Mouse (Mus musculus): Measurements from ENCODE around the gene Adcyap1r1.
A peak's percentile ranks its signal among the peaks of the same experiment; 100 is the strongest.

The Adcyap1r1 gene

DNA sequence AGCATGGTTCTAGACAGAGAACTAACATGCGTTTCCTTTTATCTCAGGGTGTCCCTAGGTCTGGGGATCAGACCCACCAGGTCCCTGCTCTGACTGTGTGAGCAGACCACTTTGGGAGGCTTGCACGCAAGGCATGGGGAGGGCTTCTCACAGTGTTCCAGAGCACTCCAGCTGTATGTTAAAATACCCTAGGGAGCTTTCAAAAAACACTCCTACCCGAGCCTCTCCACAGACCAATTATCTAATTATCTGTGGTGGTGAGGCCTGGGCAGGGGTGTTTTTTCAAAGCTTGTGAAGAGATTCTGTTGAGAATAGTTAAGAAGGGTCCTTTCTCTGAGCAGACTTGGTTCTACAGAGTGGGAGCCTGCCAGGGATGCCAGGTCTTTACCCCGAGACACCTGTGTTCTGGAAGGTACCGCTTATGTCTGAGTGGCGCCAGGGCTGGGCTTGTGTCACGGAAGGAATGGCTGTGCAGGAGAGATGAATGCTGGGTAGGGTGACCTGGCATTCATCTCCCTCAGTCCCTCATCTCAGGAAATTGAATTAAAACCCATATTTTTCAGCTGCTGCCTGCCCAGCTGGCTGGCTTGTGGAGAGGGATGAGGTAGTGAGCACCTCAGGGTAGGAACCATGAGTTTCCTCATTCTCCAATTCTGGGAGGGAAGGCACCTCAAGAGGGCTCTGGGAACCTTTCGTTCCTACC lies 2.7 kb upstream of the Adcyap1r1 start:
- no peak for DNase-seq (ENCODE audit: low read depth, low spot score)

DNA sequence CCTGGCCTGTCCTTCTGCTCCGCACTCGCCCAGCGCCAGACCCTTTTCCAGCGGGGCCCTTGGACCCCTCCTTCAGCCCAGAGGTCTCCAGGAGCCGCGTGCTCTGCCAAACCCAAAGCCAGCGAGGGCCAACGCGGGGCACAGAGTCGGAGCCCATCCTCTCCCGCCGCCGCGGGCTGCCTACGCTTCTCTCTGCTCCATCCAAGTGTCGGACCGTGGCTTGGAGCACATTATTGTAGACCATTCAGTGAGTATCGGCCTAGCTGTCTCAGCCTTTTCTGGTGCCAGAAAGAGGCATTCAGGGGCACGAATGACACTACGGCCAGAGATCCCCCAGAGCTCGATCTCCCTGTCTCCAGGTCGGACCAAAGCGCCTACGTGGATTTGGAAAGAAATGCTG lies 603 bp downstream of the Adcyap1r1 start:
- no peak for DNase-seq (ENCODE audit: low read depth, low spot score)

DNA sequence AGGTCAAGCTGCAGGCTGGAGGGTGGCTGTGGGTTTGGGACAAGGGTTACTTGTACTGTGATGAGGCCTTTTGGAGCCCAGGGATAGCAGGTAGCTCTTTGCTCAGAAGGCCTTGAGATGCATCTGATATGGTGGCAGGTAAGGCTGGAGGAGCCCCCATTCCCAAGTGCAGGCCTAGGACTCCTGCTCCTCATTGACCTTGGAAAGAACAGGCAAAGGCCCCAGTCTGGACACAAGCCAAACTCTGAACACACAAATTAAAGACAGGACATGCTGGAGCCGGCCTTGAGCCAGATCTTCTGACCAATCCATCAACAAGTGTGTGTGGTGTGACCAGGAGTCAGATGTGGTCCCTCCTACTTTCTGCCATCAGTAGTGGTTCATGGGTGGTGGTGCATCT lies 1.8 kb downstream of the Adcyap1r1 start:
- DNase-seq (ENCODE audit: low read depth, low spot score), result no peak

DNA sequence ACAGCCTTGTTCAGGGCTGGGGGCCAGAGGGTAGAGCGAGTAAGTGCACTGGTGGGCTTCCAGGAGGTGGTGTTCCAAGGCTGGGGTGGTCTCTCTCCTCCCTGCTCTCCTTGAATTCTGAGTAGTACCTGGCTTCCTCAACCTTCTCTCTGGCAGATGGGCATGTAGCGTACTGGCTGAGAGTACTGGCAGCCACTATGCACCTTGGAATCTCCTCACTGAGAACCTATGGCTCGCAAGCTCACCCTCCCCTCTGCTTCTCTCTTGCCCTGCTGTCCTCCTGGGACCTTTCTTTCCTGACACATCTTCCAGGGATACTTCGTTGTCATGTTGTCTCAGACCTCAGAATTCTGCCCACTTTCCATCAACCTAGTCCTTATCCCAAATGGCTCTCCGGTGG lies 3.9 kb downstream of the Adcyap1r1 start:
- DNase-seq (ENCODE audit: low read depth, low spot score), result no peak

DNA sequence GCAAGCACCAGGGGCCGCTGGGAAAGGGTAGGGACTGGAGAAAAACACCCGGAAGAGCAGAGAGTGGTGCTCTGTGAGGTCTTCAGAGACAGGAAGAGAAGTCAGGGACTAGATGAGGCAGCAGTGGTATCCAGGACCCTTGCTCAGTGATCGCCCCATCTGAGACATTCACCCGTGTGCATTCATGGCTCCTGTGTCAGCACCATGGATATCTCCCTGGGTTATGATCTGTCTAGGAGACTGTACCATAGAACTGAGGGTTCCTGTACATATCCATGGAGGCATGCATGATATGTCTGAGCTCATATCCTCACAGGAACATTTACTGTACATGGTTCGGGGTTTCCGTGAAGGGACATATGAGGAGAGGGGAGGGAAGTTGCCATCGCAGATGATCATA lies 5.9 kb downstream of the Adcyap1r1 start:
- DNase-seq (ENCODE audit: low read depth, low spot score), result no peak

DNA sequence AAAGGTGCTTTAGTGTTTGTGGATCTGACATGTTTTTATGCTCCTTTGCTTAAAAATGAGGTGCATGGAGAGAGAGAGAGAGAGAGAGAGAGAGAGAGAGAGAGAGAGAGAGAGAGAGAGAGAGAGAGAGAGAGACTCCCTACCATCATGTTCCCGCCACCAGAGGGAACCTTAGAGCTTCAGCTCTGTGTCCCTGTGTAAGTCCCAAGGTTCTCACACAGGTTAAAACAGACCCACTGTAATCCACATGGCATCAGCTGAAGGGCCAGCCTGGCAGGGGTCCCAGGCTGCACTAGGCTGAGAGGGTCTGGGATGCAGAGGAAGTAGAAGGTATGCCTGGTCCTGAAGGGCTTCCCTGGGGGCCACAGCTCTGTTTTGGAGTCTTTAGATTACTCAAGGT lies 6.4 kb downstream of the Adcyap1r1 start:
- no peak for DNase-seq (ENCODE audit: low read depth, low spot score)

DNA sequence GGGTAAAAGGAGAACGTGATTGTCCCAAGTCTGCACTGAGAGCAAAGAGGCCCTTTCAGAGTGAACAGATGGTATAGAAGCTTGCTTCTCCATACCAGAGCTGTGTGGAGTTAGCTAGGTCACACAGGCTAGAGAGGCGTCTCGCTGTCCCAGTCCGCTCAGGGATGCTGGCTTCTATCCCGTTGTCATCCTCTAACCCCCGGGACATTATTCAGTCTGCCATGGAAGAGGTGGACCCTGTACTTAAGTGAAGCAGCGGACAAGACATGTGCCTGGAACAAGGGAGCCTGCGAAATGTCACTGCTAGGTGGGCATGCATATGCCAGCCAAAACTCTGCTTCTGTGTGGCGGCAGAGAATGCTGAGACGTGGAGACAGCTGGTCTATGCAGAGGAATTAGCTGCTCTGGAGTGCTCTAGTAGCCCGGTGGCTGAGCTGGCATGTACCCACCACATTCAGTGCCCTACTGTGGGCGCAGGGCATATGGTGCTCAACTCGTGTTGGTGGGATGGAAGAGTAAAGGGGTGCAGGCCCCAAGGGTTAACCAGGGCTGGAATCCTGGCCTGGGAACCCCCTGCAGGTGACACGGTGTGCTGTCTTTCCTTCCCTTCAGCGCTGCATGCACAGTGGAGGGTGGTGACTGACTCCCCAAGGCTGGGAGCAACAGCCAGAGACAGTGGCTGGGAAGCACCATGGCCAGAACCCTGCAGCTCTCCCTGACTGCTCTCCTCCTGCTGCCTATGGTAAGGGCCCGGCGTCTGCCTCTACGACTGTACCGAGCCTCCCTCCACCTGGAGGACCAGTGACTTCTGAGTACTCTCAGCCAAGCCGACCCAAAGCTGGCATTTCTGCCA lies 8.0 kb downstream of the Adcyap1r1 start:
- no peak for DNase-seq (ENCODE audit: low read depth, low spot score)

DNA sequence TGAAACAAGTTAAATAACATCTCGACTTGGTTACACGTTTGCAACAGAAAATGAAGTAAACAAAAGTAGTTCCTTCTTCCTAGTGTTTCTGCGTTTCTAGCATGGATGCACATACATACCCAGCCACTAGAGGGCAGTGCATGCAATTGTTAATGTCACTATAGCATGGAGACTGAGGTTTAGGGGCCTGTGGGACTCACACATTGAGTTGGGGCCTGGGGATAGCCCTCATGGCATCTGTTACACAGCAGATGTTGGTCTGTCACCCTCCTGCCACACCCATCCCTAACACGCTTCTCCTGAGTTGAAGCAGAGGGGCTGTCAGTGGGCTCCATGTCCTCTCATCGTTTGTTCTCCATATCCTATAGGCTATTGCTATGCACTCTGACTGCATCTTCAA lies 9.4 kb downstream of the Adcyap1r1 start:
- no peak for DNase-seq (ENCODE audit: low read depth, low spot score)

DNA sequence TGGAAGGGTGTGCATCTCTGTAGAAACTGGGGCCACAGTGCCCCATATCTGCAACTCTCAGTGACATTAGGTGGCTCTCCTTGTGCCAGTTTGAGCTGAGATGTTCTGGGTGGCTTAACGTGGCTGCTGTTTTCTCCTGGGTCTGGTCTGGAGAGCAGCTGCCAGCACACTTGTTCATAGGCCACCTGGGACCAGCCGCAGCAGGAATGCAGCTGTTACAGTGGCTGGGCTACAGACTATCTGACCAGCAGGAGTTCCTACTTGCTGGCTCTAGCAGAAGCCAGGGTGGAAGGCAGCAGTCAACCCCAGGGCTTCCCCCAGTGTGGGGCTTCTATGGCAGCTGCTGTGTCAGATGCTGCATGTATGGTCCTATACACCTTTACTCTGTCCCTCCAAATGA lies 9.9 kb downstream of the Adcyap1r1 start:
- DNase-seq (ENCODE audit: low read depth, low spot score), result no peak

DNA sequence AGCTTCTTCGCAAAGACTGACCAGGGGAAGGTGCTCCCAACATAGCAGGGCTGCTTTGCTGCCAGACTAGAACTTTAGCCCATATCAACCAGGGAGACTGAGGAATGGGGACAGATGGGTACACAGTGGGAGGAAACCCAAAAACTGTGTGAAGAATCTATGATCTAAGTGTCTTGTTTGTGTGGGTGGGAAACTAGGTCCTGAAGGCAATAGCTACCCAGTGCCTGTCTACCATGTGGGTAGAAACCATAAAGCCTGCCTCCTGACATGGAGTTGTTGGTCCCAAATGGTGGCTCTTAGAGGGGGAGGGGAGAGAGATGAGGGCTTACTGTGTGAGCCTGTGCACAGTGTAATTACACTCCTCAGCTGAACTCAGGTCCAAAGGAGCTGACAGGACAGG lies 10.6 kb downstream of the Adcyap1r1 start:
- DNase-seq (ENCODE audit: low read depth, low spot score), result no peak

DNA sequence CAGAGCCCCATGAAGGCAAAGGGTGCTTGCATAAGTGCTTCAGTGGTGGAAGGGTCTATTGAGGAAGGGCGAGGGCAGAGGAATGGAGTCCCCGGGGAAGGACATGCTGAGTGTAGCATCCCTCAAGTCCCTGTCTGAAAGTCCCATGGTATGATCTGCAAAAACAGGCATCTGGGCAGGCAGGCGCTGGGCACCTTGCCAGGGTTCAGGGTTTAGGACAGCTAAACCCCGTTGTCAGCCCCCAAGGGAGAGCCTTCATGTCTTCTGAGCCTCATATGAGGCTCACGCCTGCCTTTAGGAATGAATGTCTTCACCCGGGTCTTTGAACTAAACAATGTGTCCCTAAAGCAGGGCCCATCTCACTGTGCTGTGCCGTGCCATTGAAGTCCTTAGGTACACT lies 12.2 kb downstream of the Adcyap1r1 start:
- DNase-seq (ENCODE audit: low read depth, low spot score), result no peak

DNA sequence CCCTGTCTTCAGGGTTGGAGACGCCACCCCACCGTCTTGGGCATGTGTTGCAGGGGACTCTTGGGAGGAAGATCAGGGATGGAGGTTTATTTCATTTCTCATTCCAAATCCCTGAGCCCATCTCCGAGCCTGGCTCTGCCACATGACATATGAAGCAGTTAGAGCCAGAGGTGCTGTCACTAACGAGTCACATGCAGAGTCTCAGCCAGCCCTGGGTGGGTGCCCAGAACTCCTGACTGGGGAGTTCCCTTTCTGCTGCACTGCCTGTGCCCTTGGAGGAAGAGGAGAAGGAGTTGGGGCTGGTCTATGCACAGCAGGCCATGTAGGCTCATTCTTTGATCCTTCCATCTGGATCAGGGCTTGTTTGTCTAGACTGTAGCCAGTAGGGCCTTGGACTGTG lies 13.5 kb downstream of the Adcyap1r1 start:
- DNase-seq (ENCODE audit: low read depth, low spot score), result peak; percentile 61

DNA sequence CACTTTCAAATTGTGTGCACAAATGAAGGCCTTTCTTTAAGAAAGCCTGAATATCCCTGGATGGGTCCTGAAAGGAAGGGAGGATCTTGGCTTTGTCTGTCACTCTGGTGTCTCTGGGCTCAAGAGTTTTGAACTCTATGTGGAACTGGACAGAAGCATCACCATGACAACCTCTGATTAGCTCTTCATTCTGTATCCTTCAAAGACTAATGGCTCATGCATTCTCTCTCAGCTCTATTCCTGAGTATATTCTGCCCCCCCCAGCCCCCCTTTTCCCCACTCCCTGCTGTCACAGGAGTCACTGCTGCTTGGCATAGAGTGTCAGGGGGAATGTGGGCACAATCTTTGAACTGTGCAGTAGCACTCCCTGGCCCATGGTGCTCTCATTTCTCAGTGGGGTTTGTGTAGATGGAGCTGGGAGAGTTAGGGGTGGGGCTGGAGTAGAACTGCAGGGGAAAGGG lies 14.6 kb downstream of the Adcyap1r1 start:
- DNase-seq (ENCODE audit: low read depth, low spot score), result no peak

DNA sequence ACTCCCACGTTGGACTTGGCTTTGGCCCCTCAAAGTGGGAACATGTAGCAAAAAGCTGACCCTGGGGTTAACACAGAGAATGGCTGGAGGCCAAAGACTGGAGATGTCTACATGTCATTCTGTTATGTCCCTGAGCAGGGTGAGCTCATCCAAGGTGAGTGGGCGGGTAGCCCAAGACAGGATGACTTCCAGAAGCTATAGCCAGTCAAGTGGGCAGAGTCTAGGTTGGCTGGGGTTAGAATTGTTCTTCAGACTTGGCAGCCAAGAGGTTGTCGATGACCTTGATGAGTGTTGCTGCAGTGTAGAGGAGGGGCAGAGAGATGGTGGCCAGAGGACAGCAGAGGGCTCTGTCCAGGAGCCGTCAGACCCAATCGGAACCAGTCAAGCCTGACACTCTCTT lies 18.9 kb downstream of the Adcyap1r1 start:
- DNase-seq (ENCODE audit: low read depth, low spot score), result no peak

DNA sequence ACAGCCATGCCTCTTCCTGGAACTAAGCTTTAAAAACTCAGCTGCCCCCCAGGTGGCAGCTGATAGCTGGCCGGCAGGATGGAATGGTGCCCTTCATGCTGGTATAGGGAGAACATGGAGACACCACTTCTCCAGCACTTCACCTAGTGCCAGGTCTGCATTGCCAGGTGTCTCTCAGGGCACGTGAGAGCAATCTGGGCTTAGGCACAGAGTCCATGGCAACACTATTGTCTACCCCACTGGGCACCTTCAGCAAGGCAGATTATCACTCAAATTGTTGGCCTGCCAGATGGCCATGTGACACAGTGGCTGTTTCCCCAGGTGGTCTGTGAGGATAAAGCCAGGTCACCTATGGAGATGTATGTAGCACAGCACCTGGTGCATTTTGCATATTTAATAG lies 20.6 kb downstream of the Adcyap1r1 start:
- no peak for DNase-seq (ENCODE audit: low read depth, low spot score)

DNA sequence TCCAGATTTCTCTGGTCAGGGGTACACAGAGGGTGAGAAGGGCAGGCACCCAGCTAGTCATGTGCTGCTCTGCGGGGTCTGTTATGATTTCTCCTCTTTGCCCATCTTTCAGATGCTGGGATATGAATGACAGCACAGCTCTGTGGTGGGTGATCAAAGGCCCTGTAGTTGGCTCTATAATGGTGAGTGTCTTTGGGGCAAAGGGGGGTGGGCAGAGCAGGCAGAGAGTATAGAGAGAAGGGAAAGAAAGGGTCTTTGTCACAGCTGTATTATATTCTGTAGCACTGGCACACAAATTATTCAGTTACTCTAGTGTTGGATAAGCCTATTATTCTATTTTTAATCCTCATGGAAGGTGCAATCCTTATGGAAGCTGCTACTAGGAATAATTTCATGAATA lies 29.2 kb downstream of the Adcyap1r1 start:
- DNase-seq (ENCODE audit: low read depth, low spot score), result no peak

DNA sequence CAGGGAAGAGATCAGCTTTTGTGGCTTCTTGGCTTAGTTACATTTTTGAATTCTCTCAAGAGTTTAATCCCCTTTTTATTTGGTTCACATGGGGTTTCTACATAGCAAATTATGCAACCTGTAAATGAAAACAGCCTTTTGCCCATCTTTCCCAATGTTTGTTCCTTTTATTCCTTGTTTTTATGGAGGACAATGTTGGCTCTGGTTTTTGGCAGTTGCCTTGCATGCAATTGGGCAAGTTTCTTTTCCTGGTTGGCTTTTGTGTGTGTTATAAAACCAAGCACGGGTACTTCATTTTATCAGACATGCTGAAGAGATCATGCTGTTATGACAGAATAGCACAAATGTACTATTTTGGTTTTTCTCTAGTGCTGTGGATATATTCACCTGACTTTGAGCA lies 30.7 kb downstream of the Adcyap1r1 start:
- peak; percentile 34 for DNase-seq (ENCODE audit: low read depth, low spot score)

DNA sequence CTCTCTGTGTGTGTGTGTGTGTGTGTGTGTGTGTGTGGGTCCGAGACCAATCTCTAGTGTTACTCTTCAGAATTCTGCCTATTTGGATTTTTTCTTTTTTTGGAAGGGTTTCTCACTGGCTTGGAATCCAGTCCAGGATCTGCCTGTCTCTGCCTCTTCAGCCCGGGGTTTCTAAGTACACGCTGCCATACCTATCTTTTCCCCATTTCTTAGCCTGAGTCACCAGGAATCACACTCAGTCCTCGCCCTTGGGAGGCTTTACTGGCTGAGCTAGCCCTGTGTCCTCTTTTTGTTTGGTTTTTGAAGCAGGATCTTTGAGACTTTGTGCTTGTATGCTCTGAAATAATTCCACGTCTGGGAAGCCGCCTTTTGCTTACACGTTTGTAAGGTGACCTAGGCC lies 31.6 kb downstream of the Adcyap1r1 start:
- no peak for DNase-seq (ENCODE audit: low read depth, low spot score)

DNA sequence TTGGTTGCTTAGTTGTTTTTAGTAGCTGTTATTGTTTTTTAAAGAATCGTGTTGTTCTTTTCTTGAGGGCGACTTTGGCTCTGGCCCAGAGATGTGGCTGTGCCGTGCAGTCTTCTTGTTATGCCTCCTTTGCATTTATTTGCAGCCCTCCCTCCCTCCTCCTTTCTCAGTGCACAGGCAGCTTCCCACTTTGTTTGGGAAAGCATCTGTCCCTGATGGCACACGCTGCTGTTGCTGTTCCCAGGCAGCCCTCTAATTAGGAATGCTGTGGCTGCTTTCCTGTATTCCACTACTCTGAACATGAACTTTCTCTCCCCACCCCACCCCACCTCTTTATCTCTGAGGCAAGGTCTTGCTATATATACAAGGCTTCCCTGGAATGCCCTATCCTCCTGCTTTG lies 32.4 kb downstream of the Adcyap1r1 start:
- no peak for DNase-seq (ENCODE audit: low read depth, low spot score)

DNA sequence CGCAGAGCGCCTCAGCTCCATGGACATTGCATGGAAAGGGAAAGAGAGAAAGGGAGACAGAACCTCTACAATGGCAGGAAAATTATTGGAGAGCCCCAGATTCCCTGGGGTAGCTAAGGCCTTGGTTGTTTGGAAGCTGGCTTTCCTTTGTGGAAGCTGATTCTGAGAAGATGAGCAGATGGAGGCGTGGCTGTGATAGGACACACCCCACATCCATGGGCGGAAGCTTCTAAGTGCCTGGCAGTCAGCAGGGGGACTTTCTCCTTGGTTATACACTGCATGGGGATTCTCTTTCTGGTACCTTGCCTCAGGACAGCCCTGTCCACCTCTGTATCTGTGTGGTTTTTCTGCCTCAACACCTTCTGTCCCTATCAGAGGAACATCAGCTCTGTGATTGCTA lies 33.4 kb downstream of the Adcyap1r1 start:
- no peak for DNase-seq (ENCODE audit: low read depth, low spot score)

DNA sequence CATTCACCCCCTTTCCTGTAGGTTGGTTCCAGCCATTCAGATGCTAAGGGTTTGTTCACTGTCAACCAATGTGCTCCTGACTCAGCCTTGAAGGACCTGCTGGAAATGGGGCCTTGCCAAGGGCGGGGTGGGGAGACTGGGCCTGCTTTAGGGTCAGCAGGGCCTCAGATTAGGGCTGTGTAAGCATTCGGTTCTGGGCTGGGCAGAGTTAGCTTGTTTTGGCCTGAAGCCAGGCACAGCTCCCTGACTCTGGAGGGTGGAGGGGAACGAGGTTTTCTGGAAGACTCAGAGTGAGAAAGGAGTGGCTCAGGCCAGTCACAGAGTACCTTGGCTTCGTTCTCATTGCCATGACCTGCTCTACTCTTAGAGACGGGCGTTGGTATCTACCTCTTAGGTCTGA lies 35.9 kb downstream of the Adcyap1r1 start:
- DNase-seq (ENCODE audit: low read depth, low spot score), result peak; percentile 54

DNA sequence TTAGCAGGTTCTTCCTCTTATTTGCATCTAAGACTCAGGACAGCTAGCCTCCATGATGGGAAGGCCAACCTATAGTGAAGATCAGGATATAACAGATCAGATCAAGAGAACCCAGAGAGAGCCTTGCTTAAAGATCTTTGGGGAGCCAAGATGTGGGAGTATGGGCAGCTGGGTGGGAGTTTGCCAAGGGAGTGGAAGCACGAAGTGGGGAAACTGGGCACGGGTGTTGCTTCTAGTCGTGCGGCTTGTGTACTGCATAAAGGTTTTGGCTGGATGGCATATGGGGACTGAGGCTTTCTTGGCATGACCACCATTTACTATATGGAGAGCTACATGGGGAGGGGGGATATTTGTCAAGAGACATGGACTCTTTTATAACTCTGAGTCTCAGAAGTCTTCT lies 44.4 kb downstream of the Adcyap1r1 start:
- no peak for DNase-seq (ENCODE audit: low read depth, low spot score)

DNA sequence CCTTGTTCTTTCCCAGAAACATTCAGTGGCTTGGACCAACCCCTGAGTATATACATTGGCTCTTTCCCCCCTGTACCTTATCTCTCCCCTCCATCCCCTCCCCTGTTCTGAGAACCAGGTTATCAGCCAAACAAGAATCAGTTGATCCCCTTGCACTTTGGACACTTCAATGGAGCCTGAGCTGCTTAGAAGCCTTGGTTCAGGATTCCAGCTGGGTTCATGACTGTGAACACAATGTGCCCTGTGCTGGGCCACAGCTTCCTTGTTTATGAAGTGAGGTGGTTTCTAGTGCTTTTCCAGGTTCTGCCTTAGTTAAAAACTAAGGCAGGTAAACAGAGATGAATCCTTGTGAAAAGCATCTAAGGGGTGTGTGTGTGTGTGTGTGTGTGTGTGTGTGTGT lies 47.0 kb downstream of the Adcyap1r1 start:
- no peak for DNase-seq (ENCODE audit: low read depth, low spot score)

Data from skeletal muscle tissue, adult 2 months (tissue).